Mouse (Mus musculus): ENCODE measurements at regions not wholly inside any gene's neighbourhood (a gene's known extent, or its start where the extent isn't known, plus 50 kb on each side); places are given as distances from the start of the nearest gene placed in this dataset.

GRCm38 (mm10) chr4:29732513-29732912 lies 919.6 kb downstream of the Epha7 start:
- TF ChIP-seq CTCF (IDR thresholded peaks at IDR 0.05 in 2 of 3, conservative IDR thresholded peaks at IDR 0.05 in 1 of 3; ENCODE audit: control insufficient read depth in 1 of 3, insufficient read depth in 1 of 3, low read depth in 2 of 3, low read length in 3 of 3, poor library complexity in 1 of 3, severe bottlenecking in 1 of 3), result no peak
- TF ChIP-seq NRF1 (IDR thresholded peaks at IDR 0.05; ENCODE audit: insufficient read depth, low read depth, low read length, poor library complexity, severe bottlenecking), result no peak
- no peak for TF ChIP-seq USF2 (IDR thresholded peaks at IDR 0.05; ENCODE audit: borderline replicate concordance in 1 of 2, insufficient read depth in 1 of 2, low read depth in 1 of 2, low read length in 2 of 2)
- TF ChIP-seq JUND (IDR thresholded peaks at IDR 0.05; ENCODE audit: low read depth, low read length), result no peak
- TF ChIP-seq E2F4 (IDR thresholded peaks at IDR 0.05; ENCODE audit: borderline replicate concordance, low read depth, low read length), result no peak
- no peak for TF ChIP-seq MAFK (IDR thresholded peaks at IDR 0.05; ENCODE audit: borderline replicate concordance, low read depth, low read length)
- no peak for TF ChIP-seq EP300 (IDR thresholded peaks at IDR 0.05; ENCODE audit: low read depth in 1 of 2, low read length in 2 of 2)
- TF ChIP-seq ETS1 (IDR thresholded peaks at IDR 0.05; ENCODE audit: low read depth, low read length), result no peak
- no peak for TF ChIP-seq RAD21 (IDR thresholded peaks at IDR 0.05; ENCODE audit: low read depth, low read length)
- no peak for TF ChIP-seq POLR2A (IDR thresholded peaks at IDR 0.05; ENCODE audit: control insufficient read depth in 1 of 2, insufficient read depth in 1 of 2, low read depth in 1 of 2, low read length in 2 of 2, poor library complexity in 1 of 2)
- no peak for TF ChIP-seq ZNF384 (IDR thresholded peaks at IDR 0.05; ENCODE audit: low read depth, low read length)
- no peak for TF ChIP-seq MAX (IDR thresholded peaks at IDR 0.05; ENCODE audit: low read length)
